In genomic region chr6:101293036-101293572, GRCm38 (mm10) we compare ENCODE assay signal across 17 mouse cellular contexts.
DNase-seq lines count a peak whose midpoint lies in the region; ATAC-seq lines count a peak whose summit lies in the region.
"Had no signal": no experiment of that assay in that cellular context is flagged by ENCODE, and none has a peak within 500 bp of the region (broad histone marks: within the 10 kb centered on the region; RNA-seq: fewer than 3 reads in every experiment).

No protein-coding gene starts in this region.

- H3K9ac ChIP-seq in liver, embryonic 12.5 days: no peak overlapping the region
- H3K9ac ChIP-seq in intestine, embryonic 14.5 days (ENCODE audit: low read length): no peak overlapping the region
- no peak overlapping the region for H3K9ac ChIP-seq in stomach, embryonic 14.5 days (replicated peaks; ENCODE audit: low read depth, low read length)
- H3K9ac ChIP-seq: forebrain, embryonic 12.5 days; hindbrain, embryonic 14.5 days; midbrain, embryonic 12.5 days had no signal

- no peaks in the 10 kb centered on the region for H3K9me3 ChIP-seq in liver, embryonic 12.5 days (replicated peaks)
- no peaks in the 10 kb centered on the region for H3K9me3 ChIP-seq in intestine, embryonic 14.5 days (ENCODE audit: control insufficient read depth, low read length)
- no peaks in the 10 kb centered on the region for H3K9me3 ChIP-seq in stomach, embryonic 14.5 days (ENCODE audit: control insufficient read depth, low read depth, low read length)
- H3K9me3 ChIP-seq: forebrain, embryonic 12.5 days; midbrain, embryonic 12.5 days had no signal

- H3K36me3 ChIP-seq in liver, embryonic 12.5 days: no peaks in the 10 kb centered on the region
- no peaks in the 10 kb centered on the region for H3K36me3 ChIP-seq in intestine, embryonic 14.5 days (ENCODE audit: control insufficient read depth, insufficient read depth, low read length)
- H3K36me3 ChIP-seq in stomach, embryonic 14.5 days (ENCODE audit: control insufficient read depth, insufficient read depth, low read length): no peaks in the 10 kb centered on the region
- H3K36me3 ChIP-seq: forebrain, embryonic 12.5 days; G1E; midbrain, embryonic 12.5 days had no signal

- peaks cover 7% of the 10 kb centered on the region; the same call in 1 of the 2 replicates for H3K4me1 ChIP-seq in liver, embryonic 12.5 days
- H3K4me1 ChIP-seq in intestine, embryonic 14.5 days (replicated peaks; ENCODE audit: control insufficient read depth, insufficient read depth, low read length): peaks cover 32% of the 10 kb centered on the region
- peaks cover 21% of the 10 kb centered on the region for H3K4me1 ChIP-seq in stomach, embryonic 14.5 days (ENCODE audit: control insufficient read depth, insufficient read depth, low read length)

- no peak overlapping the region for H3K27ac ChIP-seq in liver, embryonic 12.5 days
- H3K27ac ChIP-seq in intestine, embryonic 14.5 days (ENCODE audit: low read depth): peak overlapping the region; percentile 28; the same call in 1 of the 2 replicates
- H3K27ac ChIP-seq in stomach, embryonic 14.5 days (ENCODE audit: low read length): peak overlapping the region; percentile 71; the same call in 1 of the 2 replicates
- H3K27ac ChIP-seq: forebrain, embryonic 12.5 days; heart, adult 2 months; hindbrain, embryonic 14.5 days; midbrain, embryonic 12.5 days had no signal

- H3K4me2 ChIP-seq in liver, embryonic 12.5 days: no peak overlapping the region
- no peak overlapping the region for H3K4me2 ChIP-seq in intestine, embryonic 14.5 days (ENCODE audit: low read length)
- no peak overlapping the region for H3K4me2 ChIP-seq in stomach, embryonic 14.5 days (replicated peaks; ENCODE audit: low read depth, low read length)
- H3K4me2 ChIP-seq: forebrain, embryonic 12.5 days; hindbrain, embryonic 14.5 days; midbrain, embryonic 12.5 days had no signal

- peak; percentile 11 for DNase-seq in liver
- peak; percentile 73 for DNase-seq in embryo, embryonic 11 days
- no peak for DNase-seq in intestine, embryonic 14.5 days (ENCODE audit: low spot score)
- DNase-seq in cerebellum, adult 9-10 months: no peak
- DNase-seq in frontal cortex, postnatal 36 days (ENCODE audit: low spot score in 2 of 2): no peak
- DNase-seq: adrenal gland, postnatal 10 days; cerebellum, adult 2 months; lung, adult 18-20 months; thymus, postnatal 14 days had no signal

- WGBS in liver, embryonic 12.5 days (ENCODE audit: insufficient replicate concordance): 70% methylated on average over 12 of the region's 12 CpGs
- 42% methylated on average over 12 of the region's 12 CpGs for WGBS in intestine, embryonic 14.5 days
- WGBS in stomach, embryonic 14.5 days: 38% methylated on average over 12 of the region's 12 CpGs

- H3K27me3 ChIP-seq in liver, embryonic 12.5 days (replicated peaks): no peaks in the 10 kb centered on the region
- no peaks in the 10 kb centered on the region for H3K27me3 ChIP-seq in intestine, embryonic 14.5 days (replicated peaks; ENCODE audit: control insufficient read depth, insufficient read depth, low read length)
- H3K27me3 ChIP-seq in stomach, embryonic 14.5 days (ENCODE audit: control insufficient read depth, insufficient read depth, low read length): no peaks in the 10 kb centered on the region
- H3K27me3 ChIP-seq: midbrain, embryonic 12.5 days had no signal

- H3K4me3 ChIP-seq in liver, embryonic 12.5 days: no peak overlapping the region
- no peak overlapping the region for H3K4me3 ChIP-seq in intestine, embryonic 14.5 days (ENCODE audit: low read depth, low read length)
- no peak overlapping the region for H3K4me3 ChIP-seq in stomach, embryonic 14.5 days (ENCODE audit: low read depth, low read length)
- H3K4me3 ChIP-seq: forebrain, embryonic 12.5 days; heart, adult 2 months; midbrain, embryonic 12.5 days had no signal

- no peak for ATAC-seq in liver, embryonic 12.5 days
- peak; percentile 65; the same call in 1 of the 2 replicates for ATAC-seq in intestine, embryonic 14.5 days (replicated peaks; ENCODE audit: low FRiP score, low TSS enrichment, low read depth)
- peak; percentile 63; the same call in 1 of the 2 replicates for ATAC-seq in stomach, embryonic 14.5 days (ENCODE audit: insufficient number of reproducible peaks, insufficient read depth, low FRiP score, low read depth)
- no peak for ATAC-seq in cerebellum, adult (ENCODE audit: insufficient number of reproducible peaks, low FRiP score, low TSS enrichment)

Comparison
In these comparisons a context has a peak if more than half of its experiments do, and no peak if none do; other contexts are left out.
1. DNase-seq: peak in liver (single experiment) and embryo, embryonic 11 days (single experiment); none in intestine, embryonic 14.5 days (single experiment), cerebellum, adult 9-10 months (single experiment) and frontal cortex, postnatal 36 days (0 of 2).
2. ATAC-seq: peak in intestine, embryonic 14.5 days (single experiment) and stomach, embryonic 14.5 days (single experiment); none in liver, embryonic 12.5 days (single experiment) and cerebellum, adult (single experiment).